Mouse (Mus musculus): ENCODE results near the gene Myo5a. TPM values are rescaled to one million over a fixed set of nuclear protein-coding genes. Genes with fewer than 3 reads are reported as not detected.

The Myo5a gene
- total RNA-seq, 1 experiment from 2014 or later = 104 TPM

- ATAC-seq (replicated peaks; ENCODE audit: insufficient number of reproducible peaks, low FRiP score, low TSS enrichment, poor library complexity, severe bottlenecking) = no peak
Observed at GRCm38 (mm10) chr9:75163650-75164049, 92.8 kb downstream of the Myo5a start.

- no peak for ATAC-seq (replicated peaks; ENCODE audit: insufficient number of reproducible peaks, low FRiP score, low TSS enrichment, poor library complexity, severe bottlenecking)
Observed at GRCm38 (mm10) chr9:75171721-75172120, 100.9 kb downstream of the Myo5a start.

- no peak for ATAC-seq (replicated peaks; ENCODE audit: insufficient number of reproducible peaks, low FRiP score, low TSS enrichment, poor library complexity, severe bottlenecking)
Observed at GRCm38 (mm10) chr9:75187646-75188260, 116.9 kb downstream of the Myo5a start.

DNA sequence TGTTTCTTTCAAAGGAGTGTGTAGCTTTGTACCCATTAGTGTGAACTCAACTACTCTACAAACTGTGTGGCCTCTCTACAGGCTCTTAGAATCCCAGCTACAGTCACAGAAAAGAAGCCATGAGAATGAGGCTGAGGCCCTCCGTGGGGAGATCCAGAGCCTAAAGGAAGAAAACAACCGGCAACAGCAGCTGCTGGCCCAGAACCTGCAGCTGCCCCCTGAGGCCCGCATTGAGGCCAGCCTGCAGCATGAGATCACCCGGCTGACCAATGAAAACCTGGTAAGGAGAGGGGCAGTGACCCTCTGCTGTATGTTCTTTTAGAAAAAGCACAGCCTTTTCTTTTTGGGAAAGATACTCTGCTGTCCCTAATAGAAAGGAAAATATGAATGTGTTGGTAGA lies 123.0 kb downstream of the Myo5a start:
- ATAC-seq (replicated peaks; ENCODE audit: insufficient number of reproducible peaks, low FRiP score, low TSS enrichment, poor library complexity, severe bottlenecking) = no peak

DNA sequence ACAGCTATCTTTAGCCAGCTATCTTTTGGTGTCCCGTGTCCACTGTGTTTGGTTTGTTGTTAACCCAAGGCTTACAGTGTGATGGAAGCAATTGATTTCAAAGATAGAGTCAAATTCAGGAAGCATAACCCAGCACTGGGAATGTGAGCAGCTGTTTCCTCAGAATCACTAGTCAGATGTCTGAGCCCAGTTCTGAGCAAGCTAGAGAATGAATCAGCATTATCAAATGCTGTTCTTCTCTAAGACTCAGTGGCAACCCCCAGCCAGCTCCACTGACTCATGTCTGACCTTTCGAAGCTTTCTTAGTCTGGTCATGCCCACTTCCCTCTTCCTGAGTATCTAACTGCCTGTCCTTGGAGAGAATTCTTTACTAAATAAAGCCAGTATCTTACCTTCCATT lies 125.5 kb downstream of the Myo5a start:
- peak; percentile 90 for ATAC-seq (replicated peaks; ENCODE audit: insufficient number of reproducible peaks, low FRiP score, low TSS enrichment, poor library complexity, severe bottlenecking)

DNA sequence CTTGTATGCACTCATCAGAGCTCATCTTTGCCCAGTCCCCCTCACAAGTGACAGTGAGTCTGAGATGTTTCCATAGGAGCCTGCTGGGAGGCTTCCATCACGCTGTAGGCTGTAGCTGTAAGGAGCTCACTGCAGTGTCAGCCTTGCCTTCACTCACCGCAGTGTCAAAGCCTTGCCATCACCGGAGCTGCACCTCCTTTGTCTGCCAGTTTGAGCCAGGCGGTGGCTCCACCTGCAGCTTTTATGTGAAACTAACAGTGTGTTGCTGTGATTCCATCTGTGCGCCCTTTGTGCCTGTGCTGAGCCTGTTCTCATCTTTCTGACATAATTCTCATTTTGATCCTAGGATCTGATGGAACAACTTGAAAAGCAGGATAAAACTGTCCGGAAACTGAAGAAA lies 126.5 kb downstream of the Myo5a start:
- no peak for ATAC-seq (replicated peaks; ENCODE audit: insufficient number of reproducible peaks, low FRiP score, low TSS enrichment, poor library complexity, severe bottlenecking)

GRCm38 (mm10) chr9:75201506-75201905 lies 130.7 kb downstream of the Myo5a start:
- ATAC-seq (replicated peaks; ENCODE audit: insufficient number of reproducible peaks, low FRiP score, low TSS enrichment, poor library complexity, severe bottlenecking) = no peak

GRCm38 (mm10) chr9:75202036-75202435 lies 131.2 kb downstream of the Myo5a start:
- ATAC-seq (replicated peaks; ENCODE audit: insufficient number of reproducible peaks, low FRiP score, low TSS enrichment, poor library complexity, severe bottlenecking) = no peak

DNA sequence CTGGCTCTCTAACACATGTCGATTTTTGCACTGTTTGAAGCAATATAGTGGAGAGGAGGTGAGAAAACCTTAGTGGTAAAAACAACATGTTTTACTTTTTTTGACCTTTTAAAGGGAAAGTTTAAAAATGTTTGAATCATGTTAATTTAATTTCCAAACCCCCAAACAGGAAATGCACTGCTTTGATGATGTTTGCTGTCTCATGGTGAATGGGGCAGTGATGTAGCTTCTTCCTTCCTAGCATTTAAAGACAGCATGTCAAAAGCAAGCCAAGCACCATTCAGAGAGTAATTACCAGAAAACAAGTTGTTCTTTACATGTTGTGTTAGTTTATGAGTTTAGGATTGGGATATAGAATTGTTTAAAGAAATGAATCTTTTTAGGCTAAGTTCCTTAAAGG lies 138.4 kb downstream of the Myo5a start:
- no peak for ATAC-seq (replicated peaks; ENCODE audit: insufficient number of reproducible peaks, low FRiP score, low TSS enrichment, poor library complexity, severe bottlenecking)

- no peak for ATAC-seq (replicated peaks; ENCODE audit: insufficient number of reproducible peaks, low FRiP score, low TSS enrichment, poor library complexity, severe bottlenecking)
Observed at GRCm38 (mm10) chr9:75210269-75210668, 139.5 kb downstream of the Myo5a start.

DNA sequence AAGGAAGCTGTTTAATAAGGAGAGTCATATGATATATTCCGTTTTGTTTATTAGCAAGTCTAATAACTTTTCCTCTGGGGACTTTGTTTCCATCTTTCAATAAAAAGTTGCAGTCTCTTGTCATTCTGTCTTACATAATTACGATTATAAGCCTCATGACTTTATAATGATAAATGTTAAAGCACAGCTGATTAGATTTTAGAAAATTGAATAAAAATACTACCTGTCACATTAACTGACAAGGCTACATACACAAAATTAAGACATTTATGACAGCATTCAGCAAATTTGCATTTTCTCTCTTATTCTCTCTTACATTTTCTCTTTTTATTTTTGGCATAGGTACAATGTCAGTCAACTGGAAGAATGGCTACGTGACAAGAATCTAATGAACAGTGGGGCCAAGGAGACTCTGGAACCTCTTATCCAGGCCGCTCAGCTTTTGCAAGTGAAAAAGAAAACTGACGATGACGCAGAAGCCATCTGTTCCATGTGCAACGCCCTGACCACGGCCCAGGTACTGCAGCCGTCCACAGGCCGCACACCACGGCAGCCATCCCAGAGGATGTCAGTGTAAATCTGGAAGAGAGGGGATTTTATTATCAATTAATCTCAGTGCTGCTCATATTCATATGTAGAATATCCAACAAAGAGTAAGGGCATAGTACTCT lies 144.1 kb downstream of the Myo5a start:
- ATAC-seq (replicated peaks; ENCODE audit: insufficient number of reproducible peaks, low FRiP score, low TSS enrichment, poor library complexity, severe bottlenecking) = no peak

DNA sequence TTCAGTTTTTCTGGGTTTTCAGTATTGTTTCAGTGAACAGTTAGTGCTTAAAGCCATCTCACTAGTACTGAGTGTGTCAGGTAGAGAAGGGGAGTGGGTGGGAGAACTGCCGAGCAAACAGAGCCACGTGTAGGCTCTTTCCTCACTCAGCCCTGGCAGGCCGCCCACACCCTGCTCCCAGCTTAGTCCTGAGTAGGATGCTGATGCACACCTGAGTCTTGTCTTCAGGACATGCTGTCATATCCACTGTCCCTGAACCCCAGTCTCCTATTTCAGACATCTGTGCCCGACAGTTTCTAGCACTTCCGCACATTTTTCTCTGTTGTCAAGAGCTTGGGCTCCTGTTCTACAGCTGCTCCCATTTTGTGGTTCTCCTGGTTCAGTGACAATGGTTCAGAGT lies 149.1 kb downstream of the Myo5a start:
- no peak for ATAC-seq (replicated peaks; ENCODE audit: insufficient number of reproducible peaks, low FRiP score, low TSS enrichment, poor library complexity, severe bottlenecking)

DNA sequence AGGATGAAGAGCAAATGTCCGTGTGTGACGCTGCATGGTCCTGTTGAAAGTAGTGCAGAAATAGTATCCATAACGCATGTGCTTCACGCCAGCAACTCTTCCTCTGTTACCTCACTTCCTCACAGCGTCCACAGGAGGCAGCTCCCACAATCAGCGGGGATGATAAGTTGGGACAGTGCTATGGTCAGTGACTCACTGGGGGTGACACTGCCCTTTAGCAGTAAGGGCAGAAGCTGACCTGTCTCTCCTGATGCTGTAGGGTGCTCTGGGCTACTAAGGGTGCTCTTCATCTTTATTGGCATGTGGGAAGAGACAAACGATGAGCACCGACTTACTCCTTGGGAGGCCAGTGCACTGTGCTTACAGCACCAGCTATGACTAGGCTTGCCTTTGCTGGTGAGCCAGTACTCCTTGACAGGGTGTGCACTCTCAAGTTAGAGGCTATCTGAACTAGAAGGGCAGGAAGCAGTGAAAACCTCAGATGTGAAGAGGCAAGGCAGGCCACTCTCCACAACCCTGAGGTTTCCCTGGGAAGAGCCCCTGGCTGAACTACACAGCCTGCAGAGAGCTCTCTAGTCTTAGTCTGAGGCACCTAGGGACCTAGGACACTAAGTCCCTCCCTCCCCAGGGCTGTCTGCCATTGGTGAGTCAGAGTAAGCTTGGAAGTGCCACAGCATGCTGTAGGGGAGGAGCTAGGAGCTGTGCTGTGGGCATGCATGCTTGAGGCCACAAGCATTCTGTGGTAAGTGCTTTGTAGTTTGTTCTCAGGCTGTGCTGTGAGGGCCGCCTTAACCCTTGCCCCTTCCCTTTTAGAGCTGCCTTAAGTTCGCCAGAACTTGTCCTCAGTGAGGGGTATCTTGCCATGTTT lies 150.8 kb downstream of the Myo5a start:
- no peak for ATAC-seq (replicated peaks; ENCODE audit: insufficient number of reproducible peaks, low FRiP score, low TSS enrichment, poor library complexity, severe bottlenecking)

DNA sequence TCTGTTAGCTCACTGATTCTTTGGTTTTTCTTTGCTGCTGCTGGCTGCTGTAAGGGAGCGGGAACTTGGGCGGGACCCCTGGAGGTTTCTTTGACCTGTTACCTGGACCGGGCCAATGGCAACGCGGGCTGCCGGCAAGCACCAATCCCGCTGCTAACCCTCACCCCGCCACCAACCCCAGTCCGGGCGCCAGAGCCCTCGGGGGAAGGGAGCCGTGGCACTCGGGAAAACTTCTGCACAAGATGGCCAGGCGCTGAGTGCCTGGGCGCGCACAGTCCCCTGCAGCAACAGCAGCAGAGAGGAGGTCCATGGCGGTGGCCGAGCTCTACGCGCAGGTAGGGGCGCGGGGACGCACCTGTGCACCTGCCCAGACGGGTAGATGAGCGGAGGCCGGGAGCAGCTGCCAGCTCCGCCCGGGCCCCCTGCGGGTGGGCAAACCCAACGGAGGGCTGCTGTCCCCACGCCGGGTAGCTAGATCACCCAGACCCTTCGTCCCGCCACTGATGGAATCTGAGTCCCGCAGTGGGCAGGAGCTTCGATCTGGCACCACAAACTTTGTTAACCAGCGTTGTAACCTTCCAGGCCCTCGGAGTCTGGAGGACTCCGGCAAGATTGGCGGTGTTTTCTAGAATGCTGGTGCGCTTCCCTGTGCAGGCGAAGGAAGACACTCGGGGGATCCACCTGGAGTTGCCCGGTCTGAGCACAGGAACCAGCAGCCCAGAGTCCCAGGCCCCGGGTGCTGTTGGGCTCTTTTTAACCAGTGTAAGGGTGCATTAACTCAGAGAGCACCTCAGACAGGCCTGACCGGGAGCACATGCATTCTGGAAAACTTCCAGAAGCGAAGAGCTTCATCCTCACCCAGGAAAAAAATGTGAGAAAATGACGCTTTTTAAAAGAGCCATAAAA lies 161.3 kb downstream of the Myo5a start, which contains the start of gene Myo5c:
Gene Myo5c (plus strand): TSS at position 180 of the 906 bp plus-strand sequence.
- ATAC-seq (replicated peaks; ENCODE audit: insufficient number of reproducible peaks, low FRiP score, low TSS enrichment, poor library complexity, severe bottlenecking) = no peak

- ATAC-seq (replicated peaks; ENCODE audit: insufficient number of reproducible peaks, low FRiP score, low TSS enrichment, poor library complexity, severe bottlenecking) = no peak
Observed at GRCm38 (mm10) chr9:75232860-75233259, 162.0 kb downstream of the Myo5a start.

DNA sequence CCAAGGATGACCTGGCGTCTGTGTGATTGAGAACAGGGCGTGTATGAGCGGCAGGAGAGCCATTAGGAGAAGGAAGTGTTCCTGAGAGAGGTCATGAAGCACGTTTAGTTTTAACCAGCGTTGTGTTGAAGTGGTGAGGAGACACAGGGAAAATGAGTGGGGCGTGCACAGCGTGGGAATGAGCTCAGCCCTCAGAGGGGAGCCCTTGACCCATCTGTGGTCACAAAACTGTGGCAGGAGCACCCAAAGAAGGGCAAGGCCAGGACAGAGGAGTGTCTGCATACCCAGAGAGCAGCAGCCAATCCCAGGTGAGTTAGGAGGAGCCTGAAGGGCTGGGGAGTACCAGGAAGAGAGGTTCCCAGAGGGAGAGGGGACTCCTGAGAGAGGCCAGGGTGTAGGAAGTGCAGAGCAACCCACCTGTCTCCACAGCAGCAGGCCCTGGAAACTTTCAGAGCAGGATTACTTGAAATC lies 163.5 kb downstream of the Myo5a start:
- no peak for ATAC-seq (replicated peaks; ENCODE audit: insufficient number of reproducible peaks, low FRiP score, low TSS enrichment, poor library complexity, severe bottlenecking)

GRCm38 (mm10) chr9:75234983-75235627 lies 164.3 kb downstream of the Myo5a start:
- ATAC-seq (replicated peaks; ENCODE audit: insufficient number of reproducible peaks, low FRiP score, low TSS enrichment, poor library complexity, severe bottlenecking) = no peak

- no peak for ATAC-seq (replicated peaks; ENCODE audit: insufficient number of reproducible peaks, low FRiP score, low TSS enrichment, poor library complexity, severe bottlenecking)
Observed at GRCm38 (mm10) chr9:75235696-75236095, 164.9 kb downstream of the Myo5a start.

All from monocyte, adult 5-6 weeks (primary cell).